Mouse (Mus musculus) embryonic facial prominence, embryonic 12.5 days (tissue): ENCODE data around the gene Prpf3. TPM values are rescaled to one million over a fixed set of nuclear protein-coding genes. Genes with fewer than 3 reads are reported as not detected.
"Not testable (repeated sequence)": the region's sequence is repeated elsewhere in the genome, so short reads cannot be mapped to it uniquely, and the experiment has no call there.

Experiments
- ATAC-seq: fragments of 200-750 bp; cut with Nextera tagmentation; 2 replicates; pipeline ENCODE4 v1.8.0; 2017; ENCODE audit not compliant: insufficient number of reproducible peaks, insufficient read depth, low FRiP score, low TSS enrichment
- H3K27ac ChIP-seq: fragments of 300-500 bp; sonication (generic); 2 replicates; pipeline ENCODE4 v1.5.1; 2016; ENCODE audit warnings: mild to moderate bottlenecking
- H3K27me3 ChIP-seq: fragments of 300-500 bp; sonication (generic); 2 replicates; pipeline ENCODE4 v1.6.1; 2016; ENCODE audit warnings: mild to moderate bottlenecking, moderate library complexity
- H3K36me3 ChIP-seq: fragments of 300-500 bp; sonication (generic); 2 replicates; pipeline ENCODE4 v1.6.1; 2016; ENCODE audit warnings: mild to moderate bottlenecking
- H3K4me1 ChIP-seq: fragments of 300-500 bp; sonication (generic); 2 replicates; pipeline ENCODE4 v1.6.1; 2016
- H3K4me2 ChIP-seq: fragments of 300-500 bp; sonication (generic); replicated peaks from 2 replicates; pipeline ENCODE4 v1.6.1; 2016; ENCODE audit warnings: mild to moderate bottlenecking, moderate library complexity
- H3K4me3 ChIP-seq: fragments of 300-500 bp; sonication (generic); 2 replicates; pipeline ENCODE4 v1.5.1; 2016; ENCODE audit warnings: mild to moderate bottlenecking
- H3K9ac ChIP-seq: fragments of 300-500 bp; sonication (generic); 2 replicates; pipeline ENCODE4 v1.6.1; 2016; ENCODE audit warnings: mild to moderate bottlenecking, moderate library complexity
- H3K9me3 ChIP-seq: fragments of 300-500 bp; sonication (generic); 2 replicates; pipeline ENCODE4 v1.6.1; 2016; ENCODE audit warnings: mild to moderate bottlenecking, moderate library complexity
- WGBS: fragments of 180-500 bp; shearing (Covaris S2); methylation state at CpG from one replicate; pipeline ENCODE4 v1.1.7; 2016; 5-methylcytosine and 5-hydroxymethylcytosine counted together
- polyA plus RNA-seq: library from polyadenylated mRNA; unstranded; fragments of >200 nt; fragmentation: Nextera tagmentation; extraction: Ambion mirVana; gene quantifications from 2 replicates; pipeline ENCODE4 v1.2.1, GENCODE M21; 2016

Gene Prpf3
- 66.7 and 68.2 TPM in 2 replicates for polyA plus RNA-seq

GRCm38 (mm10) chr3:95855502-95856089 lies at the start of gene Prpf3:
Gene Prpf3, minus strand, starts transcription at chr3:95855885.
- H3K4me3 ChIP-seq = peak within 1 kb of the TSS; percentile 89
- ATAC-seq = peak; percentile 95
- peaks cover 27% of the 10 kb centered on the region for H3K36me3 ChIP-seq
- peaks cover 4% of the 10 kb centered on the region for H3K4me1 ChIP-seq
- no peaks in the 10 kb centered on the region for H3K9me3 ChIP-seq
- 1% methylated on average over 56 of the region's 56 CpGs for WGBS
- H3K4me2 ChIP-seq = peak within 1 kb of the TSS; percentile 67
- peak within 1 kb of the TSS; percentile 77 for H3K27ac ChIP-seq
- H3K27me3 ChIP-seq = no peaks in the 10 kb centered on the region
- peak within 1 kb of the TSS; percentile 87 for H3K9ac ChIP-seq

GRCm38 (mm10) chr3:95904568-95904967 lies 48.9 kb upstream of the Prpf3 start, which contains the start of gene Car14:
Gene Car14, minus strand, starts transcription at chr3:95904691.
- peaks cover 36% of the 10 kb centered on the region for H3K4me1 ChIP-seq
- H3K27me3 ChIP-seq = no peaks in the 10 kb centered on the region

GRCm38 (mm10) chr3:95903753-95904502 lies 48.2 kb upstream of the Prpf3 start:
- peak overlapping the region; percentile 43 for H3K9ac ChIP-seq
- H3K4me3 ChIP-seq = peak overlapping the region; percentile 41
- 2% methylated on average over 13 of the region's 15 CpGs for WGBS
- peaks cover 36% of the 10 kb centered on the region for H3K4me1 ChIP-seq
- H3K27me3 ChIP-seq = no peaks in the 10 kb centered on the region
- no peaks in the 10 kb centered on the region for H3K9me3 ChIP-seq
- H3K27ac ChIP-seq = peak overlapping the region; percentile 65
- no peaks in the 10 kb centered on the region for H3K36me3 ChIP-seq
- ATAC-seq = no peak
- peak overlapping the region; percentile 87 for H3K4me2 ChIP-seq

More at GRCm38 (mm10) chr3:95904568-95904967, 48.9 kb upstream of the Prpf3 start, which contains the start of gene Car14:
- Histone ChIP-seq H3K4me3 (peak within 1 kb of the TSS; percentile 41), H3K9ac (peak within 1 kb of the TSS; percentile 43), H3K9me3 (no peaks in the 10 kb centered on the region), H3K27ac (peak within 1 kb of the TSS; percentile 65), H3K4me2 (peak within 1 kb of the TSS; percentile 87), H3K36me3 (no peaks in the 10 kb centered on the region)
- under 1% methylated on average over 15 of the region's 15 CpGs for WGBS
- ATAC-seq = peak; percentile 66

GRCm38 (mm10) chr3:95902643-95903042 lies 47.0 kb upstream of the Prpf3 start:
- H3K4me3 ChIP-seq = peak overlapping the region; percentile 41; the same call in 1 of the 2 replicates
- H3K9ac ChIP-seq = peak overlapping the region; percentile 15; the same call in 1 of the 2 replicates
- H3K36me3 ChIP-seq = peaks cover 9% of the 10 kb centered on the region
- H3K4me2 ChIP-seq = peak overlapping the region; percentile 87
- ATAC-seq = no peak
- H3K9me3 ChIP-seq = no peaks in the 10 kb centered on the region
- WGBS = 29% methylated on average over 6 of the region's 6 CpGs
- H3K27ac ChIP-seq = 0 out of 2 replicates have a peak overlapping the region, but pooled peaks have one; percentile 36
- H3K27me3 ChIP-seq = no peaks in the 10 kb centered on the region
- peaks cover 36% of the 10 kb centered on the region for H3K4me1 ChIP-seq

GRCm38 (mm10) chr3:95902373-95902625 lies 46.6 kb upstream of the Prpf3 start:
- peaks cover 13% of the 10 kb centered on the region for H3K36me3 ChIP-seq
- H3K9ac ChIP-seq = peak overlapping the region; percentile 15; the same call in 1 of the 2 replicates
- ATAC-seq = no peak
- peaks cover 36% of the 10 kb centered on the region for H3K4me1 ChIP-seq
- H3K9me3 ChIP-seq = no peaks in the 10 kb centered on the region
- no peak overlapping the region for H3K4me3 ChIP-seq
- no peaks in the 10 kb centered on the region for H3K27me3 ChIP-seq
- H3K27ac ChIP-seq = peak overlapping the region; percentile 36; the same call in 1 of the 2 replicates
- H3K4me2 ChIP-seq = peak overlapping the region; percentile 87

- WGBS = 53% methylated on average over 9 of the region's 9 CpGs
- Histone ChIP-seq H3K4me2 (peak overlapping the region; percentile 87), H3K27ac (peak overlapping the region; percentile 36; the same call in 1 of the 2 replicates), H3K4me1 (peaks cover 36% of the 10 kb centered on the region), H3K9ac (0 out of 2 replicates have a peak overlapping the region, but pooled peaks have one; percentile 24), H3K4me3 (no peak overlapping the region), H3K9me3 (no peaks in the 10 kb centered on the region), H3K36me3 (peaks cover 13% of the 10 kb centered on the region), H3K27me3 (no peaks in the 10 kb centered on the region)
- ATAC-seq = no peak
Observed at GRCm38 (mm10) chr3:95901616-95902372, 46.1 kb upstream of the Prpf3 start.

- WGBS = 73% methylated on average over 13 of the region's 13 CpGs
- Histone ChIP-seq H3K27me3 (no peaks in the 10 kb centered on the region), H3K27ac (no peak overlapping the region), H3K9me3 (no peaks in the 10 kb centered on the region), H3K4me2 (no peak overlapping the region), H3K9ac (no peak overlapping the region), H3K36me3 (peaks cover 13% of the 10 kb centered on the region), H3K4me1 (peaks cover 35% of the 10 kb centered on the region), H3K4me3 (no peak overlapping the region)
- ATAC-seq = no peak
Observed at GRCm38 (mm10) chr3:95899800-95900524, 44.3 kb upstream of the Prpf3 start.

GRCm38 (mm10) chr3:95895501-95895900 lies 39.8 kb upstream of the Prpf3 start:
- H3K9ac ChIP-seq, H3K27me3 ChIP-seq, H3K9me3 ChIP-seq, H3K27ac ChIP-seq, H3K4me2 ChIP-seq, ATAC-seq, H3K4me3 ChIP-seq: not testable (repeated sequence)
- WGBS = 81% methylated on average over 7 of the region's 7 CpGs
- H3K36me3 ChIP-seq = peaks cover 13% of the 10 kb centered on the region
- H3K4me1 ChIP-seq = peaks cover 25% of the 10 kb centered on the region

GRCm38 (mm10) chr3:95894317-95895160 lies 38.9 kb upstream of the Prpf3 start:
- H3K9me3 ChIP-seq = no peaks in the 10 kb centered on the region
- peak overlapping the region; percentile 64 for H3K9ac ChIP-seq
- whole genome bisulfite sequencing = 14% methylated on average over 16 of the region's 16 CpGs
- H3K27ac ChIP-seq = peak overlapping the region; percentile 20; the same call in 1 of the 2 replicates
- ATAC-seq = no peak
- no peaks in the 10 kb centered on the region for H3K27me3 ChIP-seq
- peak overlapping the region; percentile 55 for H3K4me3 ChIP-seq
- peaks cover 25% of the 10 kb centered on the region for H3K4me1 ChIP-seq
- peak overlapping the region; percentile 88 for H3K4me2 ChIP-seq
- peaks cover 13% of the 10 kb centered on the region for H3K36me3 ChIP-seq

GRCm38 (mm10) chr3:95893606-95894316 lies 38.1 kb upstream of the Prpf3 start, which contains the start of gene Aph1a:
Gene Aph1a, plus strand, starts transcription at chr3:95893969.
- WGBS = 0% methylated on average over 32 of the region's 43 CpGs
- Histone ChIP-seq H3K4me2 (peak within 1 kb of the TSS; percentile 88), H3K27ac (peak within 1 kb of the TSS; percentile 76), H3K9ac (peak within 1 kb of the TSS; percentile 64), H3K4me3 (peak within 1 kb of the TSS; percentile 55), H3K4me1 (peaks cover 25% of the 10 kb centered on the region), H3K36me3 (peaks cover 13% of the 10 kb centered on the region)
- ATAC-seq = peak; percentile 94
- not testable (repeated sequence) for H3K27me3 ChIP-seq, H3K9me3 ChIP-seq
